Mouse (Mus musculus): Measurements from ENCODE around the gene Chchd3. TPM values are rescaled to one million over a fixed set of nuclear protein-coding genes. Genes with fewer than 3 reads are reported as not detected.

The Chchd3 gene
- polyA plus RNA-seq, 1 experiment from 2014 or later, result 134 TPM

GRCm38 (mm10) chr6:32878586-32878985 is 181.5 kb downstream of the Chchd3 start:
- peak; percentile 56 for DNase-seq (ENCODE audit: low spot score, missing footprints)
- ATAC-seq (ENCODE audit: low FRiP score), result no peak
- H3K27ac ChIP-seq (ENCODE audit: low read depth, low read length), result no peak overlapping the region
- peaks cover 12% of the 10 kb centered on the region for H3K4me1 ChIP-seq (ENCODE audit: control insufficient read depth, insufficient read depth, low read length)
- no peak overlapping the region for H3K4me3 ChIP-seq (ENCODE audit: low read depth, low read length)
- H3K36me3 ChIP-seq (ENCODE audit: control insufficient read depth, insufficient read depth, low read length), result no peaks in the 10 kb centered on the region
- no peaks in the 10 kb centered on the region for H3K9me3 ChIP-seq (ENCODE audit: control insufficient read depth, low read length)
- H3K4me2 ChIP-seq, result no peak overlapping the region
- WGBS, result 81% methylated on average over 5 of the region's 5 CpGs
- H3K27me3 ChIP-seq (ENCODE audit: control insufficient read depth, insufficient read depth, low read length), result no peaks in the 10 kb centered on the region
- H3K9ac ChIP-seq (ENCODE audit: low read length), result no peak overlapping the region

- Histone ChIP-seq H3K36me3 (ENCODE audit: control insufficient read depth, insufficient read depth, low read length) (no peaks in the 10 kb centered on the region), H3K27ac (ENCODE audit: low read depth, low read length) (no peak overlapping the region), H3K4me1 (ENCODE audit: control insufficient read depth, insufficient read depth, low read length) (peaks cover 12% of the 10 kb centered on the region), H3K4me3 (ENCODE audit: low read depth, low read length) (no peak overlapping the region), H3K9me3 (ENCODE audit: control insufficient read depth, low read length) (no peaks in the 10 kb centered on the region), H3K9ac (ENCODE audit: low read length) (no peak overlapping the region), H3K4me2 (no peak overlapping the region), H3K27me3 (ENCODE audit: control insufficient read depth, insufficient read depth, low read length) (no peaks in the 10 kb centered on the region)
- 24% methylated on average over 3 of the region's 3 CpGs for WGBS
- DNase-seq (ENCODE audit: low spot score, missing footprints), result peak; percentile 80
- ATAC-seq (ENCODE audit: low FRiP score), result peak; percentile 42; the same call in 1 of the 2 replicates
These were observed 185.9 kb downstream of the Chchd3 start for GRCm38 (mm10) chr6:32874176-32874575.

- Histone ChIP-seq H3K27ac (ENCODE audit: low read depth, low read length) (no peak overlapping the region), H3K36me3 (ENCODE audit: control insufficient read depth, insufficient read depth, low read length) (no peaks in the 10 kb centered on the region), H3K4me3 (ENCODE audit: low read depth, low read length) (no peak overlapping the region), H3K4me1 (ENCODE audit: control insufficient read depth, insufficient read depth, low read length) (peaks cover 12% of the 10 kb centered on the region), H3K27me3 (ENCODE audit: control insufficient read depth, insufficient read depth, low read length) (no peaks in the 10 kb centered on the region), H3K4me2 (no peak overlapping the region), H3K9me3 (ENCODE audit: control insufficient read depth, low read length) (no peaks in the 10 kb centered on the region), H3K9ac (ENCODE audit: low read length) (no peak overlapping the region)
- 93% methylated on average over 2 of the region's 2 CpGs for WGBS
- no peak for ATAC-seq (ENCODE audit: low FRiP score)
- peak; percentile 35 for DNase-seq (ENCODE audit: low spot score, missing footprints)
These were observed 187.3 kb downstream of the Chchd3 start for GRCm38 (mm10) chr6:32872805-32873204.

GRCm38 (mm10) chr6:32850960-32851359 is 209.1 kb downstream of the Chchd3 start:
- Histone ChIP-seq H3K4me2 (no peak overlapping the region), H3K27ac (ENCODE audit: low read depth, low read length) (no peak overlapping the region), H3K4me1 (ENCODE audit: control insufficient read depth, insufficient read depth, low read length) (no peaks in the 10 kb centered on the region), H3K9ac (ENCODE audit: low read length) (no peak overlapping the region), H3K4me3 (ENCODE audit: low read depth, low read length) (no peak overlapping the region), H3K9me3 (ENCODE audit: control insufficient read depth, low read length) (no peaks in the 10 kb centered on the region), H3K36me3 (ENCODE audit: control insufficient read depth, insufficient read depth, low read length) (no peaks in the 10 kb centered on the region), H3K27me3 (ENCODE audit: control insufficient read depth, insufficient read depth, low read length) (no peaks in the 10 kb centered on the region)
- ATAC-seq (ENCODE audit: low FRiP score) (no peak), DNase-seq (ENCODE audit: low spot score, missing footprints) (no peak)
- WGBS, result 91% methylated on average over 4 of the region's 4 CpGs

- Histone ChIP-seq H3K27me3 (ENCODE audit: control insufficient read depth, insufficient read depth, low read length) (no peaks in the 10 kb centered on the region), H3K4me2 (no peak overlapping the region), H3K9me3 (ENCODE audit: control insufficient read depth, low read length) (no peaks in the 10 kb centered on the region), H3K4me3 (ENCODE audit: low read depth, low read length) (no peak overlapping the region), H3K36me3 (ENCODE audit: control insufficient read depth, insufficient read depth, low read length) (no peaks in the 10 kb centered on the region), H3K27ac (ENCODE audit: low read depth, low read length) (no peak overlapping the region), H3K4me1 (ENCODE audit: control insufficient read depth, insufficient read depth, low read length) (no peaks in the 10 kb centered on the region), H3K9ac (ENCODE audit: low read length) (no peak overlapping the region)
- ATAC-seq (ENCODE audit: low FRiP score), result no peak
- DNase-seq (ENCODE audit: low spot score, missing footprints), result no peak
- WGBS, result 90% methylated on average over 7 of the region's 7 CpGs
These were observed 211.1 kb downstream of the Chchd3 start for GRCm38 (mm10) chr6:32848974-32849373.

- H3K4me1 ChIP-seq (ENCODE audit: control insufficient read depth, insufficient read depth, low read length), result no peaks in the 10 kb centered on the region
- no peaks in the 10 kb centered on the region for H3K36me3 ChIP-seq (ENCODE audit: control insufficient read depth, insufficient read depth, low read length)
- DNase-seq (ENCODE audit: low spot score, missing footprints) (no peak), ATAC-seq (ENCODE audit: low FRiP score) (no peak)
- H3K27me3 ChIP-seq (ENCODE audit: control insufficient read depth, insufficient read depth, low read length), result no peaks in the 10 kb centered on the region
- no peak overlapping the region for H3K27ac ChIP-seq (ENCODE audit: low read depth, low read length)
- no peaks in the 10 kb centered on the region for H3K9me3 ChIP-seq (ENCODE audit: control insufficient read depth, low read length)
- WGBS, result 54% methylated on average over 1 of the region's 1 CpGs
- H3K9ac ChIP-seq (ENCODE audit: low read length), result no peak overlapping the region
- H3K4me3 ChIP-seq (ENCODE audit: low read depth, low read length), result no peak overlapping the region
- no peak overlapping the region for H3K4me2 ChIP-seq
These were observed 214.6 kb downstream of the Chchd3 start for GRCm38 (mm10) chr6:32845463-32845862.

GRCm38 (mm10) chr6:32837939-32838301 is 222.1 kb downstream of the Chchd3 start:
- H3K36me3 ChIP-seq (ENCODE audit: control insufficient read depth, insufficient read depth, low read length), result no peaks in the 10 kb centered on the region
- no peak overlapping the region for H3K4me3 ChIP-seq (ENCODE audit: low read depth, low read length)
- H3K27me3 ChIP-seq (ENCODE audit: control insufficient read depth, insufficient read depth, low read length), result no peaks in the 10 kb centered on the region
- no peaks in the 10 kb centered on the region for H3K4me1 ChIP-seq (ENCODE audit: control insufficient read depth, insufficient read depth, low read length)
- no peaks in the 10 kb centered on the region for H3K9me3 ChIP-seq (ENCODE audit: control insufficient read depth, low read length)
- ATAC-seq (ENCODE audit: low FRiP score), result no peak
- no peak overlapping the region for H3K9ac ChIP-seq (ENCODE audit: low read length)
- no peak for DNase-seq (ENCODE audit: low spot score, missing footprints)
- no peak overlapping the region for H3K4me2 ChIP-seq
- H3K27ac ChIP-seq (ENCODE audit: low read depth, low read length), result no peak overlapping the region
- WGBS, result 88% methylated on average over 2 of the region's 2 CpGs

- H3K9ac ChIP-seq (ENCODE audit: low read length), result no peak overlapping the region
- H3K27me3 ChIP-seq (ENCODE audit: control insufficient read depth, insufficient read depth, low read length), result no peaks in the 10 kb centered on the region
- H3K4me3 ChIP-seq (ENCODE audit: low read depth, low read length), result no peak overlapping the region
- 76% methylated on average over 7 of the region's 7 CpGs for WGBS
- DNase-seq (ENCODE audit: low spot score, missing footprints), result peak; percentile 68
- H3K9me3 ChIP-seq (ENCODE audit: control insufficient read depth, low read length), result no peaks in the 10 kb centered on the region
- H3K4me1 ChIP-seq (ENCODE audit: control insufficient read depth, insufficient read depth, low read length), result no peaks in the 10 kb centered on the region
- H3K27ac ChIP-seq (ENCODE audit: low read depth, low read length), result no peak overlapping the region
- no peak overlapping the region for H3K4me2 ChIP-seq
- no peaks in the 10 kb centered on the region for H3K36me3 ChIP-seq (ENCODE audit: control insufficient read depth, insufficient read depth, low read length)
- no peak for ATAC-seq (ENCODE audit: low FRiP score)
These were observed 222.7 kb downstream of the Chchd3 start for GRCm38 (mm10) chr6:32837165-32837938.

- no peak for DNase-seq (ENCODE audit: low spot score, missing footprints)
- no peaks in the 10 kb centered on the region for H3K4me1 ChIP-seq (ENCODE audit: control insufficient read depth, insufficient read depth, low read length)
- no peak overlapping the region for H3K9ac ChIP-seq (ENCODE audit: low read length)
- H3K4me2 ChIP-seq, result no peak overlapping the region
- no peak overlapping the region for H3K27ac ChIP-seq (ENCODE audit: low read depth, low read length)
- ATAC-seq (ENCODE audit: low FRiP score), result no peak
- H3K27me3 ChIP-seq (ENCODE audit: control insufficient read depth, insufficient read depth, low read length), result no peaks in the 10 kb centered on the region
- no peak overlapping the region for H3K4me3 ChIP-seq (ENCODE audit: low read depth, low read length)
- H3K36me3 ChIP-seq (ENCODE audit: control insufficient read depth, insufficient read depth, low read length), result no peaks in the 10 kb centered on the region
- 91% methylated on average over 12 of the region's 12 CpGs for WGBS
- H3K9me3 ChIP-seq (ENCODE audit: control insufficient read depth, low read length), result no peaks in the 10 kb centered on the region
These were observed 236.0 kb downstream of the Chchd3 start for GRCm38 (mm10) chr6:32823856-32824620.

Data from midbrain, embryonic 11.5 days (tissue).